10 mouse cellular contexts compared by ENCODE assay signal in the genomic region with DNA sequence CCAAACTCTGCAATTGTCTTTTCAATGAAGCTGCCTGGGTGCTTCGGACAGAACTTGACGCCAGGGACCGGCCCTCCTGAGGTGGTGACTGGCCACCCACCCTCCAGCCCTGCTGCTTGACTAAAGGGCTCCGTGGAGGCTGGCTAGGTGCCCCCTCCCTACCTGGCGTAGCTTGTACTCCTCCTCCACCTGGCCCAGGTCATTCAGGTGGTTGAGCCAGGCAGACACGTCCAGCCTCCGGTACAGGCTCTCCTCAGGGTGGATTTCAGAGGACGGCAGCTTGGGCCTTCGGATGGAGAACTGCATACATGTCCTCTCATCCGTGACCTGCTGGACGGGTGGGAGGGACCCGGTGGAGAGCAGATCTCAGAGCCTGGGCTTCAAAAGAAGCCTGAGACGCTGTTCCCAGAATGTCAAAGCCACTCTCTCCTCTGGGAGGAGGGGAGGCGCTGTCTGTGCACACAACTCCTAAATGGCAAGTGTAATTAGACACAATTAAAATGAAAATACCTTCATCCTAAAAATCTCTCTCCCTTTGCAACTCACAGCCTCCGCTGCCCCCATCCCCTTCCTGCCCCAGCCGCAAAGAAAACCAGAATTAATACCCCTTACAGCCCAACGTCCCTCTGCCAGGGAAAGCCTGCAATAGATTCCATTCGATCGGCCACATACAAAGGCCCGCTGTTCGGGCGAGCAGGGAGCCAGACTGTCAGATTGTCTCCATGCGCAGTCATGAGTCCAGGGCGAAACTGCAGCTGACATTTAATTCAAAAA.
A peak's percentile ranks its signal among the peaks of the same experiment; 100 is the strongest.
DNase-seq lines count a peak whose midpoint lies in the region; ATAC-seq and TF ChIP-seq lines count a peak whose summit lies in the region.
"Had no signal": no experiment of that assay in that cellular context is flagged by ENCODE, and none has a peak within 500 bp of the region (broad histone marks: within the 10 kb centered on the region; RNA-seq: fewer than 3 reads in every experiment).

No protein-coding gene starts in this region.

- H3K4me2 ChIP-seq in midbrain, embryonic 14.5 days (ENCODE audit: low read length) = peak overlapping the region; percentile 42
- no peak overlapping the region for H3K4me2 ChIP-seq in stomach, postnatal 0 days (replicated peaks; ENCODE audit: low read depth)
- H3K4me2 ChIP-seq: lung, embryonic 15.5 days had no signal

- peak overlapping the region; percentile 45; the same call in 1 of the 2 replicates for H3K9ac ChIP-seq in midbrain, embryonic 14.5 days (replicated peaks; ENCODE audit: low read length)
- H3K9ac ChIP-seq in stomach, postnatal 0 days (ENCODE audit: low read length) = no peak overlapping the region
- H3K9ac ChIP-seq: lung, embryonic 15.5 days had no signal

- H3K27ac ChIP-seq in forebrain, embryonic 10.5 days = peak overlapping the region; percentile 85
- peak overlapping the region; percentile 82 for H3K27ac ChIP-seq in midbrain, embryonic 14.5 days (replicated peaks; ENCODE audit: low read depth, low read length)
- no peak overlapping the region for H3K27ac ChIP-seq in stomach, postnatal 0 days (replicated peaks)
- H3K27ac ChIP-seq: lung, embryonic 15.5 days had no signal

- peak overlapping the region; percentile 39 for H3K4me3 ChIP-seq in forebrain, embryonic 10.5 days
- no peak overlapping the region for H3K4me3 ChIP-seq in midbrain, embryonic 14.5 days (replicated peaks; ENCODE audit: low read depth, low read length)
- H3K4me3 ChIP-seq in stomach, postnatal 0 days (ENCODE audit: low read depth, low read length) = no peak overlapping the region
- H3K4me3 ChIP-seq: lung, embryonic 15.5 days had no signal

- ATAC-seq in midbrain, embryonic 14.5 days (ENCODE audit: low FRiP score, low TSS enrichment) = peak; percentile 42; the same call in 1 of the 2 replicates
- no peak for ATAC-seq in stomach, postnatal 0 days (ENCODE audit: low FRiP score, low TSS enrichment)
- ATAC-seq: activated CD4-positive, CD25-positive, alpha-beta regulatory T cell, adult 4 months had no signal

- peaks cover 44% of the 10 kb centered on the region for H3K36me3 ChIP-seq in forebrain, embryonic 10.5 days (replicated peaks)
- H3K36me3 ChIP-seq in midbrain, embryonic 14.5 days (ENCODE audit: control insufficient read depth, insufficient read depth, low read length) = peaks cover 34% of the 10 kb centered on the region
- peaks cover 10% of the 10 kb centered on the region; the same call in 1 of the 2 replicates for H3K36me3 ChIP-seq in stomach, postnatal 0 days (ENCODE audit: control insufficient read depth, insufficient read depth, low read length)

- peak; percentile 47 to 62 for DNase-seq in cerebellum, postnatal 10 days
- no peak for DNase-seq in cerebellum, adult 11-12 months
- peak; percentile 59 for DNase-seq in forebrain, embryonic 10.5 days (ENCODE audit: extremely low spot score, low spot score)
- DNase-seq in kidney, adult 9 months = peak; percentile 53
- peak; percentile 82 for DNase-seq in midbrain, embryonic 14.5 days
- DNase-seq in stomach, postnatal 0 days (ENCODE audit: low spot score) = no peak
- no peak for DNase-seq in thymus, postnatal 4 days
- DNase-seq in left cerebral cortex, adult 11 months (ENCODE audit: low spot score) = no peak

- peaks cover 68% of the 10 kb centered on the region for H3K4me1 ChIP-seq in forebrain, embryonic 10.5 days
- H3K4me1 ChIP-seq in midbrain, embryonic 14.5 days (ENCODE audit: control insufficient read depth, insufficient read depth, low read length) = peaks cover 28% of the 10 kb centered on the region
- no peaks in the 10 kb centered on the region for H3K4me1 ChIP-seq in stomach, postnatal 0 days (replicated peaks; ENCODE audit: control insufficient read depth, insufficient read depth)

- H3K9me3 ChIP-seq in forebrain, embryonic 10.5 days = no peaks in the 10 kb centered on the region
- no peaks in the 10 kb centered on the region for H3K9me3 ChIP-seq in midbrain, embryonic 14.5 days (ENCODE audit: control insufficient read depth, low read length)
- no peaks in the 10 kb centered on the region for H3K9me3 ChIP-seq in stomach, postnatal 0 days (ENCODE audit: control insufficient read depth, low read length)
- H3K9me3 ChIP-seq: lung, embryonic 15.5 days had no signal

- TF ChIP-seq EP300 in stomach, postnatal 0 days (optimal IDR thresholded peaks at IDR 0.05) = no peak

- peaks cover 55% of the 10 kb centered on the region for H3K27me3 ChIP-seq in forebrain, embryonic 10.5 days (ENCODE audit: poor library complexity, severe bottlenecking)
- H3K27me3 ChIP-seq in midbrain, embryonic 14.5 days (ENCODE audit: control insufficient read depth, insufficient read depth, low read length) = no peaks in the 10 kb centered on the region
- no peaks in the 10 kb centered on the region for H3K27me3 ChIP-seq in stomach, postnatal 0 days (ENCODE audit: control insufficient read depth, insufficient read depth, low read length)
- H3K27me3 ChIP-seq: lung, embryonic 15.5 days had no signal

- no peak for TF ChIP-seq CTCF in stomach, postnatal 0 days (IDR thresholded peaks at IDR 0.05; ENCODE audit: low read depth)

- WGBS in forebrain, embryonic 10.5 days = 8% methylated on average over 24 of the region's 24 CpGs
- WGBS in midbrain, embryonic 14.5 days = 6% methylated on average over 24 of the region's 24 CpGs
- WGBS in stomach, postnatal 0 days = 73% methylated on average over 24 of the region's 24 CpGs

Comparison
In these comparisons a context has a peak if more than half of its experiments do, and no peak if none do; other contexts are left out.
1. DNase-seq: peak in cerebellum, postnatal 10 days (2 of 2), forebrain, embryonic 10.5 days (single experiment), kidney, adult 9 months (single experiment) and midbrain, embryonic 14.5 days (single experiment); none in cerebellum, adult 11-12 months (single experiment), stomach, postnatal 0 days (single experiment), thymus, postnatal 4 days (single experiment) and left cerebral cortex, adult 11 months (single experiment).